Mouse (Mus musculus) ES-E14 (cell line): ENCODE data around the gene Dock3.

Source experiments
- CHD2 ChIP-seq: IDR thresholded peaks from 2 replicates; pipeline ENCODE4 v1.6.1; 2014; ENCODE audit warnings: mild to moderate bottlenecking, low read depth, low read length, inconsistent platforms
- HCFC1 ChIP-seq: IDR thresholded peaks from 2 replicates; pipeline ENCODE4 v1.6.1; 2012; ENCODE audit warnings: low read length, inconsistent platforms, borderline replicate concordance; ENCODE audit not compliant: insufficient read depth
- MAFK ChIP-seq: IDR thresholded peaks from 2 replicates; pipeline ENCODE4 v1.6.1; 2014; ENCODE audit warnings: mild to moderate bottlenecking, low read depth, low read length, inconsistent platforms; ENCODE audit not compliant: insufficient read depth
- ZC3H11A ChIP-seq: IDR thresholded peaks from 2 replicates; pipeline ENCODE4 v1.6.1; 2012; ENCODE audit warnings: low read depth, mild to moderate bottlenecking, inconsistent platforms, low read length, borderline replicate concordance
- ZNF384 ChIP-seq: IDR thresholded peaks from 2 replicates; pipeline ENCODE4 v1.6.1; 2012; ENCODE audit warnings: low read depth, low read length, inconsistent platforms

GRCm38 (mm10) chr9:107087531-107087930 lies 144.2 kb downstream of the Dock3 start:
- no peak for TF ChIP-seq ZNF384
- no peak for TF ChIP-seq CHD2
- TF ChIP-seq HCFC1, result no peak
- no peak for TF ChIP-seq ZC3H11A
- no peak for TF ChIP-seq MAFK
